Mouse (Mus musculus) hindbrain, embryonic 10.5 days (tissue): ENCODE measurements around the gene Gm11437. TPM values are rescaled to one million over a fixed set of nuclear protein-coding genes. Genes with fewer than 3 reads are reported as not detected.

ENCODE experiments used
- DNase-seq: peaks from one replicate; pipeline ENCODE4 v3.0.0-alpha.2; 2017; ENCODE audit warnings: low spot score
- H3K27ac ChIP-seq: fragments of 300-500 bp; sonication (generic); 2 replicates; pipeline ENCODE4 v1.5.1; 2016; ENCODE audit warnings: mild to moderate bottlenecking, moderate library complexity
- H3K27me3 ChIP-seq: fragments of 300-500 bp; sonication (generic); 2 replicates; pipeline ENCODE4 v1.6.1; 2016; ENCODE audit warnings: mild to moderate bottlenecking; ENCODE audit not compliant: poor library complexity, insufficient read depth, severe bottlenecking
- H3K36me3 ChIP-seq: fragments of 300-500 bp; sonication (generic); 2 replicates; pipeline ENCODE4 v1.6.1; 2016; ENCODE audit warnings: mild to moderate bottlenecking, moderate library complexity
- H3K4me1 ChIP-seq: fragments of 300-500 bp; sonication (generic); replicated peaks from 2 replicates; pipeline ENCODE4 v1.6.1; 2016; ENCODE audit warnings: mild to moderate bottlenecking
- H3K4me3 ChIP-seq: fragments of 300-500 bp; sonication (generic); 2 replicates; pipeline ENCODE4 v1.5.1; 2016; ENCODE audit warnings: mild to moderate bottlenecking, moderate library complexity
- H3K9me3 ChIP-seq: fragments of 300-500 bp; sonication (generic); 2 replicates; pipeline ENCODE4 v1.6.1; 2016; ENCODE audit warnings: mild to moderate bottlenecking, moderate library complexity
- WGBS: fragments of 180-500 bp; shearing (Covaris S2); methylation state at CpG from one replicate; pipeline ENCODE4 v1.1.7; 2016; 5-methylcytosine and 5-hydroxymethylcytosine counted together
- polyA plus RNA-seq: library from polyadenylated mRNA; unstranded; fragments of >200 nt; fragmentation: Nextera tagmentation; extraction: Ambion mirVana; gene quantifications from 2 replicates; pipeline ENCODE4 v1.2.1, GENCODE M21; 2016

The Gm11437 gene
- 0.12 TPM in 1 of 2 replicates, not detected in the other for polyA plus RNA-seq

GRCm38 (mm10) chr11:84167046-84167526 is at the start of gene Gm11437:
TSS of gene Gm11437 (minus strand) at chr11:84167476.
- no peaks in the 10 kb centered on the region for H3K27me3 ChIP-seq
- no peak within 1 kb of the TSS for H3K27ac ChIP-seq
- H3K4me3 ChIP-seq = no peak within 1 kb of the TSS
- WGBS = 83% methylated on average over 5 of the region's 5 CpGs
- H3K9me3 ChIP-seq = no peaks in the 10 kb centered on the region
- H3K36me3 ChIP-seq = no peaks in the 10 kb centered on the region
- peaks cover 3% of the 10 kb centered on the region; the same call in 1 of the 2 replicates for H3K4me1 ChIP-seq
- DNase-seq = no peak

GRCm38 (mm10) chr11:84210876-84211275 is 43.6 kb upstream of the Gm11437 start:
- Histone ChIP-seq H3K27me3 (no peaks in the 10 kb centered on the region), H3K4me3 (no peak overlapping the region), H3K9me3 (no peaks in the 10 kb centered on the region), H3K27ac (no peak overlapping the region), H3K36me3 (peaks cover 14% of the 10 kb centered on the region), H3K4me1 (peaks cover under 1% of the 10 kb centered on the region; the same call in 1 of the 2 replicates)
- WGBS = 96% methylated on average over 6 of the region's 6 CpGs
- DNase-seq = no peak

DNA sequence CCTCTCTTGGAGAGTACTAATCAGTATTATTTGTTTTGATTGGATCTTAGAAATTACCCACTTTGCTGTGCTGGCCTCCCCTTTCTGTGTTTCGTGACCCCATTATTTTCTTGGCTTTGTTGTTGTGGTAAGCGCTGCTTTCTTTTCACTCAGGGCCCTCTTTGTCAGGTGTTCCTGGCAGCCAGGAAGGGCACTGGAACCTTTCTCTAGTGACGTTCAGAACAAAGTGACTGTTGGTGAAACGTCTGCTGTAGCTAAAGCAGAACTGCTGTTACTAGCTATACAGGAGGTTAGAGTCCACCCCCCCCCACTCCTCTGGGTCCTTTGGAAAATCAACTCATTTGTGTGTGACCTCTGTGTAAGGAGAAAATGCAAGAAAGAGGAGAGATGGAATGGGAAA is 38.5 kb upstream of the Gm11437 start:
- Histone ChIP-seq H3K36me3 (peaks cover 24% of the 10 kb centered on the region), H3K4me3 (no peak overlapping the region), H3K27ac (no peak overlapping the region), H3K4me1 (peaks cover 6% of the 10 kb centered on the region), H3K9me3 (no peaks in the 10 kb centered on the region), H3K27me3 (no peaks in the 10 kb centered on the region)
- WGBS = 58% methylated on average over 4 of the region's 4 CpGs
- no peak for DNase-seq

DNA sequence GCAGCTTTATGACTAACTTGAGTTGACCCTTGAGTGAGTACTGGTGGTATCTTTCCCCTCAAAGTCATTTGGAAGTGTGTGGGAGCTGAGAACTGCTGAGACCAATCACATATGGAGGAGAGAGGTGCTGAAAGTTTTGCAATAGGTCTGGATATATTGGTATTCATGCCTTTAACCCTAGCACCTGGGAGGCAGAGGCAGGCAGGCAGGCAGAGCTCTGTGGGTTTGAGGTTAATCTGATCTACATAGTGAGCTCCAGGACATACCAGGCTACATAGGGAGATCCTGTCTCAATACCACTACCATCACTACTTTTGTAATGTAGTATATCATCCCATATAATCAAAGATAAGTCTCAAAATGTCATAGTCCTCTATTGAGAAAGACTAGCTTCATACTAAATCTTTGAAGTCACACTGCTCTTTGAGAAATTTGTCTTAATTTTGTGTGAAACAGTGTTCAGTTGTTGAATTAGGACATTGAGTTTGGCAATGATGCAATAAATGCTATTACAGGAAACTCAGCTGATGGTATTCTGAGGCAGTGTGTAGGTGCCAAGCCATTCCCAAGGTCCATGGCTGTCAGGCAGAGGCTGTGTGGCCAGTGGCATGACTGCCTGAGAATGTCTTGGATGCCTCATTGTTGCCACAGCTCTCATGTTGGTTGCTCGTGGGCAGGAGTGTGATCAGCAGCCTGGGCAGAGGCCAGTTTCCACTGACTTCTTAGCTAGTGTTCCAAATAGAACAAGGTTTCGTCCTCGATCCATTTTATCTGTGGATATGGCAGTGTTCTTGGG is 30.5 kb upstream of the Gm11437 start:
- no peak overlapping the region for H3K4me3 ChIP-seq
- peaks cover 9% of the 10 kb centered on the region; the same call in 1 of the 2 replicates for H3K4me1 ChIP-seq
- 94% methylated on average over 3 of the region's 3 CpGs for WGBS
- no peak for DNase-seq
- H3K27me3 ChIP-seq = no peaks in the 10 kb centered on the region
- H3K9me3 ChIP-seq = no peaks in the 10 kb centered on the region
- H3K36me3 ChIP-seq = peaks cover 20% of the 10 kb centered on the region
- H3K27ac ChIP-seq = no peak overlapping the region

GRCm38 (mm10) chr11:84194751-84195150 is 27.5 kb upstream of the Gm11437 start:
- 93% methylated on average over 3 of the region's 3 CpGs for WGBS
- Histone ChIP-seq H3K4me1 (0 out of 2 replicates have a peak, but pooled peaks cover 4% of the 10 kb centered on the region), H3K36me3 (peaks cover 18% of the 10 kb centered on the region), H3K27ac (no peak overlapping the region), H3K4me3 (no peak overlapping the region), H3K27me3 (no peaks in the 10 kb centered on the region), H3K9me3 (no peaks in the 10 kb centered on the region)
- DNase-seq = no peak

GRCm38 (mm10) chr11:84193249-84193648 is 26.0 kb upstream of the Gm11437 start:
- WGBS = 77% methylated on average over 10 of the region's 10 CpGs
- Histone ChIP-seq H3K9me3 (no peaks in the 10 kb centered on the region), H3K27ac (0 out of 2 replicates have a peak overlapping the region, but pooled peaks have one; percentile 2), H3K4me3 (no peak overlapping the region), H3K36me3 (peaks cover 18% of the 10 kb centered on the region), H3K27me3 (no peaks in the 10 kb centered on the region), H3K4me1 (0 out of 2 replicates have a peak, but pooled peaks cover 4% of the 10 kb centered on the region)
- no peak for DNase-seq

GRCm38 (mm10) chr11:84190581-84191233 is 23.4 kb upstream of the Gm11437 start:
- WGBS = 85% methylated on average over 8 of the region's 8 CpGs
- H3K27ac ChIP-seq = no peak overlapping the region
- H3K9me3 ChIP-seq = no peaks in the 10 kb centered on the region

DNA sequence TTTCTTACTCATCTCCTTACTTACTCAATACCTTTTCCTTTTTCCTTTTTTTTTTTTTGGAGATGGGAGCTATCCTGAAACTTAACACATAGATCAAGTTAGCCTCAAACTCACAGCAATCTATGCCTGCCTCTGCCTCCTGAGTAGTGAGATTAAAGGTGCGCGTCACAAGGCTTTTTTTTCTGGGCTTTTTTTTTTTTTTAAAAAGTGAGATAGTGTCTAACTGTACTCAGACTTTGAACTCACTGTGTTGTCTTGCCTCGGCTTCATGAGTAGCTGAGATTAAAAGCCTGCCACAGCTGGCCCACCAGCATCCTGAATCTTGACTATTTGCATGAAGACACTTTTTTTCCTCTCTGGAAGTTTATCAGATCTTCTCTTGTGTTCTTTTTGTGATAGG is 21.3 kb upstream of the Gm11437 start:
- WGBS = 92% methylated on average over 3 of the region's 3 CpGs
- Histone ChIP-seq H3K4me3 (no peak overlapping the region), H3K4me1 (0 out of 2 replicates have a peak, but pooled peaks cover 4% of the 10 kb centered on the region), H3K27me3 (no peaks in the 10 kb centered on the region), H3K9me3 (no peaks in the 10 kb centered on the region), H3K27ac (no peak overlapping the region), H3K36me3 (0 out of 2 replicates have a peak, but pooled peaks cover under 1% of the 10 kb centered on the region)
- DNase-seq = no peak

More at GRCm38 (mm10) chr11:84190581-84191233, 23.4 kb upstream of the Gm11437 start:
- H3K4me1 ChIP-seq = 0 out of 2 replicates have a peak, but pooled peaks cover 4% of the 10 kb centered on the region
- no peaks in the 10 kb centered on the region for H3K27me3 ChIP-seq
- H3K36me3 ChIP-seq = peaks cover 4% of the 10 kb centered on the region
- no peak for DNase-seq
- no peak overlapping the region for H3K4me3 ChIP-seq

DNA sequence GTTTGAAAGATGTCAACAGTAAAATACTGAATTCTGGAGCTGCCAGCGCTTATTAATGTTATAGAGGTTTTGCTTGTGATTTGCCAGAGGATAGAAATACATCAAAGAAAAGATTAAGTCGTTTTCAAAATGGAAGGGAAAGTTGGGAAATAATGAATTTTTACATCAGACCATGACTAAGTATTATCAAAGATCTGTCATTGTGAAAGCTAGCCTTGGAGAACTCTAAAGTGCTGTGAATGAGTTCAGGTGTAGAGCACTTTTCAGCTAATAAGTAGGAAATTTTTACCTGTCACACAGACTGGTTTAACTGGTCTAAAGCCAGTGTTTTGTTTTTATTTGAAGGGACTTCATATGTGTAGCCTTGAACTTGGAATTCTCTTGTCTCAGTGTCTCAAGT is 14.0 kb upstream of the Gm11437 start:
- WGBS = 82% methylated on average over 2 of the region's 2 CpGs
- Histone ChIP-seq H3K9me3 (no peaks in the 10 kb centered on the region), H3K4me1 (peaks cover 27% of the 10 kb centered on the region), H3K27me3 (no peaks in the 10 kb centered on the region; the same call in 1 of the 2 replicates), H3K4me3 (peak overlapping the region; percentile 83), H3K27ac (no peak overlapping the region), H3K36me3 (0 out of 2 replicates have a peak, but pooled peaks cover 4% of the 10 kb centered on the region)
- no peak for DNase-seq

GRCm38 (mm10) chr11:84179954-84180598 is 12.8 kb upstream of the Gm11437 start:
- H3K4me1 ChIP-seq = peaks cover 27% of the 10 kb centered on the region
- H3K27me3 ChIP-seq = no peaks in the 10 kb centered on the region; the same call in 1 of the 2 replicates
- WGBS = under 1% methylated on average over 44 of the region's 44 CpGs
- DNase-seq = no peak
- peak overlapping the region; percentile 97 for H3K27ac ChIP-seq
- 0 out of 2 replicates have a peak, but pooled peaks cover 4% of the 10 kb centered on the region for H3K36me3 ChIP-seq
- H3K4me3 ChIP-seq = peak overlapping the region; percentile 83
- H3K9me3 ChIP-seq = no peaks in the 10 kb centered on the region

- peak; percentile 97 for DNase-seq
- H3K9me3 ChIP-seq = no peaks in the 10 kb centered on the region
- under 1% methylated on average over 79 of the region's 85 CpGs for WGBS
Measured at GRCm38 (mm10) chr11:84179226-84179953, 12.1 kb upstream of the Gm11437 start.

DNA sequence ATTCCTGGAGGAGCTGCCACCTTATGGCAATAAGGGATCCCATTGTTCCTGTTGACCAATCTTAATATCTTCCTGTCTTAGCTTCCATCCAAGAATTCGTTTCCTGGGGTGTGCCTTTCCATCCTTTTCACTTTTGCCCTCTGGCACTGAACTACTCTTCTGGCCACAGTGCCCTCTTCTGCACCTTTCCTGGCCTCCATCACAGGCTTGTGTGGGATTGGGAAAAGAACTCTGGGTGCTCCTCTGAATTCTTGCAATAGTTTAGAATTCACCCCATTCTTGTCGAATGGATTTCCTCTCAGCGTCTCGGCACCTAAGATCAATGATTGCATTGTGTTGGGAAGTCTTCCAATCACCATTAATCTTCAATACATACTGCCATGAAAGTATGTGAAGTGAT is 11.3 kb upstream of the Gm11437 start:
- no peak for DNase-seq
- Histone ChIP-seq H3K4me1 (peaks cover 27% of the 10 kb centered on the region), H3K27ac (peak overlapping the region; percentile 97), H3K36me3 (0 out of 2 replicates have a peak, but pooled peaks cover 4% of the 10 kb centered on the region), H3K9me3 (no peaks in the 10 kb centered on the region), H3K4me3 (peak overlapping the region; percentile 83), H3K27me3 (no peaks in the 10 kb centered on the region; the same call in 1 of the 2 replicates)
- 46% methylated on average over 4 of the region's 4 CpGs for WGBS

More at GRCm38 (mm10) chr11:84179226-84179953, 12.1 kb upstream of the Gm11437 start:
- H3K27me3 ChIP-seq = no peaks in the 10 kb centered on the region; the same call in 1 of the 2 replicates
- H3K4me3 ChIP-seq = peak overlapping the region; percentile 83
- H3K36me3 ChIP-seq = 0 out of 2 replicates have a peak, but pooled peaks cover 4% of the 10 kb centered on the region
- peaks cover 27% of the 10 kb centered on the region for H3K4me1 ChIP-seq
- H3K27ac ChIP-seq = peak overlapping the region; percentile 97
